Mouse (Mus musculus): ENCODE results near the gene 9330182L06Rik.

- no peak for TF ChIP-seq CTCF (conservative IDR thresholded peaks at IDR 0.05; ENCODE audit: insufficient read depth, insufficient read length, low read depth, low read length)
- no peak for TF ChIP-seq POLR2A (IDR thresholded peaks at IDR 0.05; ENCODE audit: low read depth, low read length)
These were observed 105.2 kb downstream of the 9330182L06Rik start for GRCm38 (mm10) chr5:9371127-9371526.

All from kidney, adult 2 months (tissue).